Mouse (Mus musculus) E14TG2a.4 (cell line): Measurements from ENCODE around the gene Sec24b.

ENCODE experiments used
- CTCF ChIP-seq: conservative IDR thresholded peaks from 2 replicates; pipeline ENCODE4 v1.5.1; 2014; ENCODE audit warnings: low read length
- NANOG ChIP-seq: IDR thresholded peaks from 2 replicates; pipeline ENCODE4 v1.6.1; 2014; ENCODE audit warnings: borderline replicate concordance, low read length, mixed read lengths
- POU5F1 ChIP-seq: IDR thresholded peaks from 2 replicates; pipeline ENCODE4 v1.6.1; 2014; ENCODE audit warnings: low read length, borderline replicate concordance

DNA sequence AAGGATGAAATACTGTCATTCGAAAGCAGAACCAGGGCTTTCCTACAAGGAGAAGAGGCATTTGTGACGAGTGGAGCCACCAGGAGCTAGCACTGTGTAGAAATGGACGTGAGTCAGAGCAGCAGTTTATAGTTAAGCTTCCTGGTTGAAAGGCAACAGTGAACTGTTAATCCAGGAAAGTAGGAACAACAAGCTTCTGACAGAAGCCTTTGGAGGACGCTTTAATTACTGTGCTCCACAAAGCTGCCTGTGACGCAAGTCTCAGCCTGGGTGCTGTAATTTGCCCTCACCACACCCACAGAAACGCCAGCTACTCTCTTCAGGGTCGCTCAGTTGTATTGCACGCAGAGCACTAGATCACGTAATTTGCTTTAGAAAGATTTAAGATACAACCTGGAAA is 124.8 kb downstream of the Sec24b start:
- TF ChIP-seq CTCF (no peak), POU5F1 (no peak), NANOG (no peak)
